Mouse (Mus musculus): ENCODE measurements around the gene Polrmt.
"Not testable (repeated sequence)": the region's sequence is repeated elsewhere in the genome, so short reads cannot be mapped to it uniquely, and the experiment has no call there.

Gene Polrmt

DNA sequence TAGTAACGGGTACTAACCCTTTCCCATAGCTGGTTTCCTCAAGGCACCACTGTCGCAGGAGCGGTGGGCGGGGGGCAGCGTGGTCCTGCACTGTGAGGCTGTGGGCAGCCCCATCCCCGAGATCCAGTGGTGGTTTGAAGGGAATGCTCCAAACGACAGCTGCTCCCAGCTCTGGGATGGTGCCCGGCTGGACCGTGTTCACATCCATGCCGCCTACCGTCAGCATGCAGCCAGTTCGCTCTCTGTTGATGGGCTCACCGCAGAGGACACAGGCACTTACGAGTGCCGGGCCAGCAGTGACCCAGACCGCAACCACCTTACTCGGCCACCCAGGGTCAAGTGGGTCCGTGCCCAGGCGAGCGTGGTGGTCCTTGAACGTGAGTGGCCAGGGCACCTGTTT is 37.7 kb downstream of the Polrmt start:
- DNase-seq (ENCODE audit: low spot score), result no peak

DNA sequence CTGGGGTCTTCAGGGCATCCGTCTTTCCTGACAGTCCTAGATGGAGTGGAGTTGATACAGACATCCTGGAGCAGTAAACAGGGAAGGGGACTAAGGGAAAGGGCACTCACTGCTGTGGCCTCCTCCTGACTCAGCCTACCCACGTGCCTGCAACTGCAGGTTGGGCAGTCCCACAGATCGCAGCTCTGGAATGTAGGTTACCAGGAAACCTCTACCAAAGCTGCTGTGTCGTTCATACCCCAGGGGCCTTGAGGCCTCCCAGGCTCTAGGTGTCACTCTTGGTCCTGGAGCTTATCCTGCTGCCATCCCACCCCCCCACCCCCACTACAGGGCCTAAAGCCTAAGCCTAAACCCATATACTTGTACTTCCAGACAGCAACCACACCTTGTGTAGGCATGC is 38.6 kb downstream of the Polrmt start:
- DNase-seq (ENCODE audit: low spot score), result no peak

- no peak for DNase-seq (ENCODE audit: low spot score)
Observed at GRCm38 (mm10) chr10:79707162-79707561, 39.2 kb downstream of the Polrmt start.

GRCm38 (mm10) chr10:79706406-79707094 is 39.8 kb downstream of the Polrmt start:
- peak; percentile 64 for DNase-seq (ENCODE audit: low spot score)

- no peak for DNase-seq (ENCODE audit: low spot score)
Observed at GRCm38 (mm10) chr10:79705951-79706350, 40.4 kb downstream of the Polrmt start.

DNA sequence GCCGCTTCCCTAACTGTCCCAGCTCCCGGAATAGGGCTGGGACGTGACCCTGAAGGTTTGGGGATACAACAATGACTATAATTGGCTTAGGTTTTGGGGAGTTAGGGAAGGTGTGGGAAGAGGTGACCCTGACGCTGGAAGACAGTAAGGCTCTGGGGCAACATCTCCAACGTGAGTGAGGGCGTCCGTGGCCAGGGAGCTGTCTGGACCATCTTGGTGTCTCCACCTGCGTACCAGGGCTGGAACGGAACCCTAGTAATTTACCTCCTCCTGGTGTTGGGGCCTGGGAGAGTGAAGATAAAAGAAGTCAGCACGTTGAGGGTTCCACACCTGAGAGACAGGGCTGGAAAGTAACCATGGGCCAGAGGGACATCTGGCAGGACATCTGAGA is 41.4 kb downstream of the Polrmt start:
- no peak for DNase-seq (ENCODE audit: low spot score)

GRCm38 (mm10) chr10:79704065-79704969 is 42.1 kb downstream of the Polrmt start, which contains the start of gene Bsg:
TSS of gene Bsg (plus strand) at chr10:79704491.
- DNase-seq (ENCODE audit: low spot score), result peak; percentile 97

DNA sequence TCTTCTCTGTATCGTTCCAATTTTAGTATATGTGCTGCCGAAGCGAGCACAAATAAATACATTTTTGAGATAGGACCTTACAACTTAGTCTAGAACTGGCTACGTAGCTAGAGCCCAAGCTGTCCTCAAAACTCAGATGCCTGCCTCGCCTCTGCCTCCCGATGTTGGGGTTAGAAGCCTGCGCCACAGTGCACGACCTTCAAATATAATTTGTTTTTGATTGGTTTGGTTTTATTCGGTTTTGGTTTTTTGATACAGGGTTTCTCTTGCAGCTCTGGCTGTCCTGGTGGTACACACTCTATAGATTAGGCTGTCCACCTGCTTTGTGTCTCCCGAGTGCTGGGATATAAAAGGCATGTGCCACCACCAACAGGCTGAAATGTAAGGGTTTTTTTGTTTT is 42.8 kb downstream of the Polrmt start:
- DNase-seq (ENCODE audit: low spot score), result no peak

DNA sequence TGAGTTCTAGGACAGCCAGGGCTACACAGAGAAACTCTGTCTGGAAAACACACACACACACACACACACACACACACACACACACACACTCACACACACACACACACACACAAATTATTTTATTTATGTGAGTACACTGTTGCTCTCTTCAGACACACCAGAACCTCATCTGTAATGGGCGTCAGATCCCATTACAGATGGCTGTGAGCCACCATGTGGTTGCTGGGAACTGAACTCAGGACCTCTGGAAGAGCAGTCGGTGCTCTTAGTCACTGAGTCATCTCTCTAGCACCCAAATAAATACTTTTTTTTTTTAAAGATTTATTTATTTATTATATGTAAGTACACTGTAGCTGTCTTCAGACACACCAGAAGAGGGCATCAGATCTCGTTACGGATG is 43.4 kb downstream of the Polrmt start:
- not testable (repeated sequence) for DNase-seq (ENCODE audit: low spot score)

GRCm38 (mm10) chr10:79701443-79702129 is 44.8 kb downstream of the Polrmt start:
- DNase-seq (ENCODE audit: low spot score), result peak; percentile 50

DNA sequence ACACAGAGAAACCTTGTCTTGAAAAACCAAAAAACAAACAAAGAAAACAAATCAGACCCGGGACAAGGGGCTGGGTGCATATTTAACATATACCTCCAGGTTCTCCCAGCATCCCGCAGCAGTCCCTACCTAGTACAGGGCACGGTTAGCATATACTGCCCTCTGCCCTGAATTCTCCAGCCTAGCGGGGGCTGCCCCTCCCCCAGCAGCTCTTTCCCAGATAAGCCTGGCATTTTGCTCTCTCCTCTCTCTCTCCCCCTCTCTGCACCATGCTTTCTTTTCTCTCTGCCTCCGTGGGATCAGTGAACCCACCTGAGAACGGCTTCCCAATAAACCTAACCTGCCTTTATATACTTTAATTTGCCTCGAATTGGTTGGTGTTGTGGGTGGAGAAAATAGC is 45.7 kb downstream of the Polrmt start:
- no peak for DNase-seq (ENCODE audit: low spot score)

DNA sequence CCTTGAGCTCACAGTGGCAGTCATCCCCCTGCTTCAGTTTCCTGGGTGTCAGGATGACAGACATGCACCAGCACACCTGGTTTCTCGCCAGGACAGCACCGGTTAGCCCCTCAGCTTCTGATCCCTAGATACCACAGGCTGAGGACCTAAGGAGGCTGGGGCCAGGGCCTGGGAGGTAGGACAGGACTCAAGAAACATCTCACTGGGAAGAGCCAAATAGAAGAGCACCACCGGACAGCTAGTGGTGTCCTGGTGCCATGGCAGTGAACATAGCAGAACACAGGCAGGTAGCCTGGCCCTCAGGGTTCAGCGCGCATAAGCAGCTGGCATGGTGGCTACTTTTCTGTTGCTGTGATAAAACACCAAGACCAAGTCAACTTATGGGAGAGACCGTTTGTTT is 47.9 kb downstream of the Polrmt start:
- no peak for DNase-seq (ENCODE audit: low spot score)

GRCm38 (mm10) chr10:79697916-79698315 is 48.5 kb downstream of the Polrmt start:
- no peak for DNase-seq (ENCODE audit: low spot score)

- DNase-seq (ENCODE audit: low spot score), result peak; percentile 46
Observed at GRCm38 (mm10) chr10:79696129-79696651, 50.2 kb downstream of the Polrmt start.

DNA sequence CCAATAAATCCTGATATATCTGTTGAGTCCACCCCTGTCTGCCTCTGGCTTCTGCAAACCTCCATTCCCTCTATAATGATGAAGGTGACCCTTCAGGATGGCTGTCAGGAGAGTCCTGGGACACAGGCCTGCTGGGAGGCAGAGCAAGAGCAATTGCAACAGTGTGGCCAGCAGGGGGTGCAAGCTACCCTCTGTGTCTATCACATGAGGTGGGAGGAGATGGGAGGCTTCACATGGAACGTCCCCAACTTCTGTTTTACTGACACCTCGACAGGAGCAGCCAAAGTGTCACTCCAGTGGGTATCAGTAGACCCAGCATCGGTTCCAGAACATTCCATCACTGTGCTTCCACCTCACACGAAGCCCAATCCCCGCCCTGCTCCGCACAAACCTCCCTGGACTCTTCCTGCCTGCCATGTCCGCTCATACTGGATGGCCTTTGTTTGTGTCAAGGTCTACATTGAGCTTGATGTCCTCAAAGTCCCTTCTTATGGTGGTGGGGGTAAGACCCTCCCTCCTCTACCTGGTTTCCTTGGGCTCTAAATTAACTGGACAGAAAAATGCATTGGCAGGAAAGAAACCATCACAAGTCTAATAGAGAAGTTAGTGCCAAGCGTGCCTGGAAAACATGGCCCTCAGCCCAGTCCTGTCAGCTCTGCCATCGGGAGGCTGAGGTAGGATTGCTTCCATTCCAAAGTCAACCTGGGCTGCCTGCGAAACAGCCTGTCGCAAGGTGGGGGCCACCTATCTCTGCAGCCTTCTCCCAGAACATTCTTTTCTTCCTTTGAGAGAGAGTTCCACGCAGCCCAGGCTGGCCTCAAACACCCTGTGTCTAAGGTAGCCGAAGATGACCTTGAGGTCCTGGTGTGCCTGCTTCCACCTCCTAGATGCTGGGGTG is 50.9 kb downstream of the Polrmt start:
- peak; percentile 69 for DNase-seq (ENCODE audit: low spot score)

- no peak for DNase-seq (ENCODE audit: low spot score)
Observed at GRCm38 (mm10) chr10:79694379-79694655, 52.1 kb downstream of the Polrmt start.

GRCm38 (mm10) chr10:79693580-79694378 is 52.6 kb downstream of the Polrmt start:
- DNase-seq (ENCODE audit: low spot score), result no peak

GRCm38 (mm10) chr10:79691986-79692548 is 54.3 kb downstream of the Polrmt start:
- DNase-seq (ENCODE audit: low spot score), result no peak

GRCm38 (mm10) chr10:79689178-79689577 is 57.2 kb downstream of the Polrmt start:
- DNase-seq (ENCODE audit: low spot score), result no peak

- DNase-seq (ENCODE audit: low spot score), result no peak
Observed at GRCm38 (mm10) chr10:79688720-79689119, 57.7 kb downstream of the Polrmt start, which contains the start of gene Gzmm. TSS of gene Gzmm (plus strand) at chr10:79689020.

Measured in adipocyte (in vitro differentiated cells).